Mouse (Mus musculus): ENCODE measurements around the gene Gm28053. TPM values are rescaled to one million over a fixed set of nuclear protein-coding genes. Genes with fewer than 3 reads are reported as not detected.

Gene Gm28053
- total and polyA plus RNA-seq, 2 experiments: not detected

- TF ChIP-seq POLR2A (IDR thresholded peaks at IDR 0.05; ENCODE audit: extremely low read depth, insufficient read depth, low read length) (no peak), CTCF (IDR thresholded peaks at IDR 0.05; ENCODE audit: low read depth, low read length) (no peak)
- peaks cover 6% of the 10 kb centered on the region for H3K4me1 ChIP-seq (ENCODE audit: control insufficient read depth, insufficient read depth, low read length)
- H3K27ac ChIP-seq (replicated peaks; ENCODE audit: insufficient read depth, low read depth, low read length): peak overlapping the region; percentile 30
- H3K79me2 ChIP-seq (ENCODE audit: control insufficient read depth, insufficient read depth, low read length): peaks cover 4% of the 10 kb centered on the region; the same call in 1 of the 2 replicates
- no peak overlapping the region; the same call in 1 of the 2 replicates for H3K9ac ChIP-seq (ENCODE audit: low read depth, low read length)
- H3K36me3 ChIP-seq (ENCODE audit: control insufficient read depth, insufficient read depth, low read length): no peaks in the 10 kb centered on the region
- 40% methylated on average over 2 of the region's 2 CpGs for WGBS
- no peaks in the 10 kb centered on the region for H3K27me3 ChIP-seq (ENCODE audit: control insufficient read depth, insufficient read depth, low read length)
- no peak for DNase-seq (ENCODE audit: extremely low read depth, low read depth, low spot score)
- no peak overlapping the region for H3K4me3 ChIP-seq (ENCODE audit: insufficient read depth, low read depth, low read length)
Measured at GRCm38 (mm10) chr6:48745490-48745889, 27.1 kb downstream of the Gm28053 start.

GRCm38 (mm10) chr6:48745959-48746889 is 27.8 kb downstream of the Gm28053 start, which contains the start of gene Gimap5:
TSS of gene Gimap5 (plus strand) at chr6:48746197.
- Histone ChIP-seq H3K79me2 (ENCODE audit: control insufficient read depth, insufficient read depth, low read length) (peaks cover 4% of the 10 kb centered on the region; the same call in 1 of the 2 replicates), H3K4me1 (ENCODE audit: control insufficient read depth, insufficient read depth, low read length) (peaks cover 6% of the 10 kb centered on the region), H3K27me3 (ENCODE audit: control insufficient read depth, insufficient read depth, low read length) (no peaks in the 10 kb centered on the region), H3K4me3 (ENCODE audit: insufficient read depth, low read depth, low read length) (peak within 1 kb of the TSS; percentile 41), H3K27ac (replicated peaks; ENCODE audit: insufficient read depth, low read depth, low read length) (peak within 1 kb of the TSS; percentile 68), H3K9ac (ENCODE audit: low read depth, low read length) (peak within 1 kb of the TSS; percentile 49), H3K36me3 (ENCODE audit: control insufficient read depth, insufficient read depth, low read length) (no peaks in the 10 kb centered on the region)
- TF ChIP-seq POLR2A (IDR thresholded peaks at IDR 0.05; ENCODE audit: extremely low read depth, insufficient read depth, low read length): no peak
- peak; percentile 60 for TF ChIP-seq CTCF (IDR thresholded peaks at IDR 0.05; ENCODE audit: low read depth, low read length)
- WGBS: 39% methylated on average over 16 of the region's 16 CpGs
- no peak for DNase-seq (ENCODE audit: extremely low read depth, low read depth, low spot score)

GRCm38 (mm10) chr6:48747091-48747966 is 28.9 kb downstream of the Gm28053 start:
- WGBS: 57% methylated on average over 7 of the region's 7 CpGs

GRCm38 (mm10) chr6:48763567-48764270 is 45.3 kb downstream of the Gm28053 start:
- no peaks in the 10 kb centered on the region for H3K27me3 ChIP-seq (ENCODE audit: control insufficient read depth, insufficient read depth, low read length)
- H3K36me3 ChIP-seq (ENCODE audit: control insufficient read depth, insufficient read depth, low read length): no peaks in the 10 kb centered on the region
- H3K4me1 ChIP-seq (ENCODE audit: control insufficient read depth, insufficient read depth, low read length): no peaks in the 10 kb centered on the region
- H3K79me2 ChIP-seq (ENCODE audit: control insufficient read depth, insufficient read depth, low read length): no peaks in the 10 kb centered on the region
- H3K27ac ChIP-seq (replicated peaks; ENCODE audit: insufficient read depth, low read depth, low read length): no peak overlapping the region
- no peak overlapping the region for H3K4me3 ChIP-seq (ENCODE audit: insufficient read depth, low read depth, low read length)
- WGBS: 89% methylated on average over 7 of the region's 7 CpGs
- no peak for DNase-seq (ENCODE audit: extremely low read depth, low read depth, low spot score)
- H3K9ac ChIP-seq (ENCODE audit: low read depth, low read length): no peak overlapping the region
- TF ChIP-seq POLR2A (IDR thresholded peaks at IDR 0.05; ENCODE audit: extremely low read depth, insufficient read depth, low read length) (no peak), CTCF (IDR thresholded peaks at IDR 0.05; ENCODE audit: low read depth, low read length) (no peak)

More at GRCm38 (mm10) chr6:48747091-48747966, 28.9 kb downstream of the Gm28053 start:
- TF ChIP-seq CTCF (IDR thresholded peaks at IDR 0.05; ENCODE audit: low read depth, low read length): no peak
- TF ChIP-seq POLR2A (IDR thresholded peaks at IDR 0.05; ENCODE audit: extremely low read depth, insufficient read depth, low read length): no peak
- Histone ChIP-seq H3K79me2 (ENCODE audit: control insufficient read depth, insufficient read depth, low read length) (peaks cover 4% of the 10 kb centered on the region; the same call in 1 of the 2 replicates), H3K27me3 (ENCODE audit: control insufficient read depth, insufficient read depth, low read length) (no peaks in the 10 kb centered on the region), H3K9ac (ENCODE audit: low read depth, low read length) (peak overlapping the region; percentile 49; the same call in 1 of the 2 replicates), H3K4me3 (ENCODE audit: insufficient read depth, low read depth, low read length) (peak overlapping the region; percentile 17; the same call in 1 of the 2 replicates), H3K27ac (replicated peaks; ENCODE audit: insufficient read depth, low read depth, low read length) (peak overlapping the region; percentile 68), H3K36me3 (ENCODE audit: control insufficient read depth, insufficient read depth, low read length) (no peaks in the 10 kb centered on the region), H3K4me1 (ENCODE audit: control insufficient read depth, insufficient read depth, low read length) (no peaks in the 10 kb centered on the region)
- DNase-seq (ENCODE audit: extremely low read depth, low read depth, low spot score): no peak

GRCm38 (mm10) chr6:48764496-48764895 is 46.1 kb downstream of the Gm28053 start:
- no peak for DNase-seq (ENCODE audit: extremely low read depth, low read depth, low spot score)
- Histone ChIP-seq H3K9ac (ENCODE audit: low read depth, low read length) (no peak overlapping the region), H3K27ac (replicated peaks; ENCODE audit: insufficient read depth, low read depth, low read length) (no peak overlapping the region), H3K27me3 (ENCODE audit: control insufficient read depth, insufficient read depth, low read length) (no peaks in the 10 kb centered on the region), H3K79me2 (ENCODE audit: control insufficient read depth, insufficient read depth, low read length) (no peaks in the 10 kb centered on the region), H3K4me1 (ENCODE audit: control insufficient read depth, insufficient read depth, low read length) (no peaks in the 10 kb centered on the region), H3K4me3 (ENCODE audit: insufficient read depth, low read depth, low read length) (no peak overlapping the region), H3K36me3 (ENCODE audit: control insufficient read depth, insufficient read depth, low read length) (no peaks in the 10 kb centered on the region)
- 90% methylated on average over 10 of the region's 10 CpGs for WGBS
- TF ChIP-seq CTCF (IDR thresholded peaks at IDR 0.05; ENCODE audit: low read depth, low read length): no peak
- no peak for TF ChIP-seq POLR2A (IDR thresholded peaks at IDR 0.05; ENCODE audit: extremely low read depth, insufficient read depth, low read length)
